Mouse (Mus musculus) v-Abl transformed pro-B cells (cell line): ENCODE data around the gene C4bp.
"Not testable (repeated sequence)": the region's sequence is repeated elsewhere in the genome, so short reads cannot be mapped to it uniquely, and the experiment has no call there.

Experiments
- in situ Hi-C, 2 experiments: fragments of 400-800 bp; cut with MboI; formaldehyde crosslinking; loops; one replicate each; pipeline ENCODE4 v1.15.1; 2025; ENCODE audit not compliant: unreplicated experiment in 2 of 2

Gene C4bp

DNA sequence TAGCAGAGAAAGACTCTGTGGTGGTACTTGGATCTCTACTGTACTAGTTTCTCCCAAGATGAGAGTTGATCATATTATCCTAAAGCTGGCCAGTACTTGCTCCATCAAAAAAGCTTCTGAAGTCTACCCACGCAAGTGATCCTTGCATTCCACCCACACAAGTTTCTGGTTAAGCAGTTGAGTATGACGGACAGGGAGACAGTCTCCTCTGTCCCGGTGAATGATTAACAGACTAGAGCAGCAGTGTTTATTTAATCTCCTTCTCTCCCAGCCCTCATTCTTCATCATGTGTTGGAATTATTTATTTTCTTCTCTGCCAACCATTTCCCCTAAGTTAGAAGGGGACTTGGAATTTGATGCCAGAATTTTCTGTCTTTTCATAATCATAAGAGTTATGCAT, at the start of gene C4bp:
C4bp (minus strand) TSS at position 179 of the 400 bp plus-strand sequence.
- in situ Hi-C loops, result no loop called here

DNA sequence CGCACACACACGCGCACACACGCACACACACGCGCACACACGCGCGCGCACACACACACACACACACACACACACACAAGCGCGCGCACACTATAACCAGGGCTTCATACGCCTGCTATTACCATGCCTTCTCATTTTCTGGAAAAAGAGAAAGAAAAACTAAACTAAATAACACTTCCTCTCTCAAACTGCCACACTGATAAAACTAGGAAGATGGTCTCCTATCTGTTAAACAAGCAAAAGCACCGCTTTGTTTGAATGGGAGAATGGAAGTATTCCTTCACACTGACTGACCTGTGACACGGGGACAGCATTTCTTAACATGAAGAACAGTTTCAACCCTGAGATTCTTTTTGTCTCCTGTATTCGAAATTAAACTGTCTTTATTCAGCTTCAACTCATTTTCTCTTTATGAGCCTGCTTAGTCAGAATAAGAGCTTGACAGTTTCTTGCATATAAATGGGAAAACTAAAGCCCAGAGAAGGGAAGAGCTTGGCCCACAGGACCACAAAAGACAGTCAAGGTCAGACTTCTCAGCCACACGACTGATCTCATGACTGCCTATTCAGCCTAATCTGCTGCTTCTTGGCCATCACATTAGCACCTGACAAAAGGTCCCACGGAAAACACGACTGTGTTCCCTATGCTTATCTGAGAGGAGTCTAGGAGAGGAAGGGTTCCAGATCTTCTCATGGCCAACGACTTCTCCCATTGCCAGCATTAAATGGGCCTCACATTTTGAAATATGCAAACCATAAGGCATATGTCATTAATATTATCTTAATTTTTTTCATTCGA, 49.0 kb upstream of the C4bp start:
- in situ Hi-C loops, result no loop called here

DNA sequence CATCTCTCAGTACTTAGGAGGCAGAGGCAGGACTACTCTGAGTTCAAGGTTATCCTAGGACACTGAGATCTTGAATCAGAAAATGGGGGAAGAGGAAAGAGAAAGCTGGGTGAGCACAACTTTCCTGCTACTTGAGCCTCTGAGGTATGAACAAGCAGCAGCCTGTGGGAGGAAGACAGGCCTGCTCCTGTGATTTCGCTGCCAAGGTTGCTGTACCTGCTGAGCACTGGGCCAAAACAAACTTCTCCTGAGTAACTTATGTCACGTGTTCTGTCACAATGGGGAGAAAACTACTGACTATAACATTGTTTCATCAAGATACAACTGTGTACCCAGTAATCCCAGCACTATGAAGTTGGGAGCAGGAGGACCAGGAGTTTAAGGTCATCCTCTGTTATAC, 42.2 kb upstream of the C4bp start:
- in situ Hi-C loops, result no loop called here

- in situ Hi-C loops, result no loop called here
These were observed 40.5 kb upstream of the C4bp start for GRCm38 (mm10) chr1:130701976-130702375.

- in situ Hi-C loops, result loop anchor here in 1 of 2 experiments (25.0 kb wide), 1 partner anchor 362 kb away; no protein-coding TSS in a partner anchor
These were observed 38.7 kb upstream of the C4bp start for GRCm38 (mm10) chr1:130699937-130700633.

GRCm38 (mm10) chr1:130698601-130699000, 37.2 kb upstream of the C4bp start:
- in situ Hi-C loops, result loop anchor here in 1 of 2 experiments (25.0 kb wide), 1 partner anchor 364 kb away; no protein-coding TSS in a partner anchor

- in situ Hi-C loops, result loop anchor here in 1 of 2 experiments (25.0 kb wide), 1 partner anchor 378 kb away; no protein-coding TSS in a partner anchor
These were observed 22.5 kb upstream of the C4bp start for GRCm38 (mm10) chr1:130683905-130684304.

DNA sequence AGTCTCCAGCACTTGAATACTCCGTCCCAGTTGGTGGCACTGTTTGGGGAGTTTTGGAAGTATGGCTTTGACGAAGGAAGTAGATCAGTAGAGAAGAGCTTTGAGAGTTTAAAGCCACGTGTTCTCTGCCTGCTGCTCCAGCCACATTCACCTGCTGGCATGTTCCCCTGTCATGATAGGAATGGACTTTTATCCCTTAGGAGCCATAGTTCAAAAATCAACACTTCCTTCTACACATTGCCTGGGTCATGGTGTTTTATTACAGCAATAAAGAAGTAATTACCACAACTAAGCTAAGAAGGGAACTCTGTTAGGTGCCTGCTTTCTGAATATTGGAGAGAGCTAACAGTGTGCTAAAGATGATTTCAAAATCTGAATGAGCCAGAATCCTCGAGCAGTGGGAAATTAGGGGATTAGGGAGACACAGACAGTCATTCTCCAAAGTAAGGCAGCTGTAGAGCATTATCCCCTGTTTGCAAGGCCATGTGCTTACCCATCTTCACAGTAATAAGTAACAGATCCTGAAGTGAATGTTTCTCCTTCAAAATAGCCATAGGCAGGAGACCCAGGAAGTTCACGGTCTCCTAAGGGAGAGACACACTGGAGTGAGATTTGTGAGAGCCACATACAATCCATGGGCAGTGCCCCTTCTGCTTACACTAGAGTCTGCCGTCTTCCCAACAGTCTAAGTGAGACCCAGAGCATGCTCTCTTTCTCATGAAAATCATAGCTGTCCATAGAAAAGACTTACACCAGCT, 20.4 kb upstream of the C4bp start:
- in situ Hi-C loops, result loop anchor here in 1 of 2 experiments (25.0 kb wide), 1 partner anchor 380 kb away; no protein-coding TSS in a partner anchor

GRCm38 (mm10) chr1:130681075-130681474, 19.6 kb upstream of the C4bp start:
- in situ Hi-C loops, result loop anchor here in 1 of 2 experiments (25.0 kb wide), 1 partner anchor 381 kb away; no protein-coding TSS in a partner anchor

GRCm38 (mm10) chr1:130678551-130678950, 17.1 kb upstream of the C4bp start:
- in situ Hi-C loops, result loop anchor here in 1 of 2 experiments (25.0 kb wide), 1 partner anchor 384 kb away; no protein-coding TSS in a partner anchor

- in situ Hi-C loops, result not testable (repeated sequence)
These were observed 2.1 kb upstream of the C4bp start for GRCm38 (mm10) chr1:130663576-130663975.

DNA sequence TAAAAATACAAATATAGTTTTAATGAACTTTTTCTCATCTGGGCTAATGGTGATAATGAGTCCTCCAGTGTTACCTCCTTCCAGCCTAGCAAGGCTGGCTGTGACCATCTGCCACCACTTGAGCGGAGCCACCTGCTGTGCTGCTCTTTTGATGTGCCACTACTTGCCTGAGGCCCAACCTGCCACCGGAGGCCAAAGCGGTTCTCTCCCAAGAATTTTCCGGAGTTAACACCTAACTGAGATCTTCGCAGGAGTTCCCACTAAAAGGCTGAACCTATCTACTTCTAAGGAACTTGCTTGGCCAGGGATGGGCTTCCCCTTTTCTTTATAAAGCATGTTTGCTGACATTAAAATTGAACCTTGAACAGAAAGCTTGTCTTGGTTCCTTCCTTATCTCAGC, 1.8 kb downstream of the C4bp start:
- in situ Hi-C loops, result not testable (repeated sequence)

DNA sequence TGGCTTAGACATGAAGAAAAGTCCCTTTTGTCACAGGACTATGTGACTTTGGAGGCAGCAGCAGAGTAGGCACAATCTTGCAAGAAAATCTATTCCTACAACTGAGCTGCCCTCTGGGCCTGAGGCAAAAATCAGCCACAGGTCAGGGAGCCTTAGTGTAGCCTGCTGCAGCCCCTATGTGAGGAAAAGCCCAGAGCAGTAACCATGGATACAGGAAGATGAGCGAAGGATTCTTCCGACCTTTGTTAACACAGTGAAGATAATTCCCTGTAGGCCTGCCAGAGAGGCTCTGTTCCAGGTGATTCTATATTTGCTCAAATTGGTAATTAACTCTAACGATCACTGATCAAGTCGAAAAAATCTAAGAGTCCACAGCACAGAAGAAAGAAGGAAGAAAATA, 17.3 kb downstream of the C4bp start:
- in situ Hi-C loops, result no loop called here

DNA sequence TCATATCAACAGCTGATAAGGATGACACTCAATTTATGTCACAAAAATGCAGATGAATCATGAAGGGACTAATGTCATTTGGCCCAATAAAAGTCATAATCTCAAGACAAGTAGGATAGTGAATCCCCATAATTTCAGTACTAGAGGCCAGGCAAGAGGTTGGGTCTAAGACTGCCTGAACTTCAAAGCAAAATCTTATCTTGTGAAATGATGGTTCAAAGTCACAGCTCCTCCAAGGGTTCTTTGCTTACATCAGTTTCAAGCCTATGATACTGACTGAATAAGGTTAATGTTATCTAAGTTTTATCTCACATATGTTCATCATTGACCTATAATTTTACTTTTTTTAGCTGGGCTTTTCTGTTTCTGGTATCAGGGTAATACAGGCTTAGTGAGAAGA, 20.5 kb downstream of the C4bp start:
- in situ Hi-C loops, result no loop called here

DNA sequence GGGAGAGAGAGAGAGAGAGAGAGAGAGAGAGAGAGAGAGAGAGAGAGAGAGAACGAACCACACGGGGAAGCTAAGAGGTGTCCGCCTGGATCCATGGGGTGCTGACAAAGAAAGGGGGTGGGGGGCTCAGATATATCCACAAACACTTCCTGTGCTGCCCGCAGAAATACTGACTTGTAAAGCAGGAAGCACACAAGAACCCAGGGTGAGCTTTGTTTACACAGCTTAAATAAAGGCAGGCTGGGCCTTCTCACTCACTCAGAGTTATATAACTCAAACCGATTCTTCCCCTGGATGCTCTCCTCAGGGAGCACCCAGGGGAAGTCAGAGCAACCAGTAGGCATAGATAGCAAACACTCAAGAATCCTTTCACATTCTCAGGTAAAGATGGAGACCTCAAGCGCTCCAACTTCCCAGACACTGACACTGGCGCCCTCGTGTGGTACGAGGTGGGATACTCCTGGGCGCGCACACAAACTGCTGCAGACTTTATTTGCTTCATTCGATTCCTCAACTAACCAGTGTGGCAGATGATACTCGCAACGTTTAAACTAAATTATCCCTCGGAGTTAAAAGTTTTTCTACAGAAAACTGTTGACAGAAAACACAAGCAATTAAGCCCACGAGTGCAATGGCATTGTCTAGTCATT, 27.5 kb downstream of the C4bp start:
- in situ Hi-C loops, result loop anchor here (5.0 to 10.0 kb wide), 2 partner anchors 82 to 89 kb away; no protein-coding TSS in a partner anchor

GRCm38 (mm10) chr1:130633316-130633715, 28.1 kb downstream of the C4bp start:
- in situ Hi-C loops, result loop anchor here (5.0 to 10.0 kb wide), 2 partner anchors 81 to 89 kb away; no protein-coding TSS in a partner anchor

- in situ Hi-C loops, result no loop called here
These were observed 31.9 kb downstream of the C4bp start, which contains the start of gene Zp3r for GRCm38 (mm10) chr1:130629521-130629920. Zp3r (minus strand) TSS chr1:130629621.

DNA sequence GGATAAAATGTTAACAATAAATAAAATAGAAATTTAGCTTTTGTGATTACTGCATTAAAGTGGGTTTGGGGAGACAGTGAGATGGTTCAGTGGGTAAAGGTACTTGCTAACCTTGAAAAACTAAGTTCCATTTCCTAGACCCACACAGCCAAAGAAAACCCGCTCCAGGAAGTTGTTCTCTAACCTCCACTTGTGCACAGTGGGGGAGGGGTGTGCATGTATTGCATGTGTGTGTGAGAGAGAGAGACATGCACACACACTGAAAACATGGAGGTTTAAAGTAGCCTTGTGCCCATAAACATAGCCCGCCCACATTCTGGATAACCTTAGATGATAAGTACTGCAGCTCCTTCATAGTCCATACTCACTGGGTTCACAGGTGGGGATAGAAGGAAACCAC, 65.1 kb downstream of the C4bp start:
- in situ Hi-C loops, result no loop called here

DNA sequence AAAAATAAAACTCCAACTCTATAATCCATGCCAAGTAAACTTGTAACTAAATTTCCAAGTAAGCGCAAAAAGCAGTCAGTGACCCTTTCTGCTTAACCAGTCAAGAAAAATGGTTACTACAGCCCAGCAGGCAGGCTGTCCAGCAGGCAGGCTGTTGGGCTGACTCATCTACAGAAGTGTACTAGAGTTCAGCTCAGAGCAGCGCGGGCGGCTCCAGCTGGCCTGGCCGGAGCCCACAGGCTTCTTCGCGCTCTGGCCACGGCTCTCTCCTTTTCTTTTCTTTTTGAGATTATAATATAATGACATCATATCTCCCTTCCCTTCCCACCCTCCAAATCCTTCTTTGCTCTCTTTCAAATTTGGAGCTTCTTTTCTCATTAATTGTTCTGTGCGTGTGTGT, 72.8 kb downstream of the C4bp start:
- in situ Hi-C loops, result no loop called here
